Mouse (Mus musculus) lung, adult 2 months (tissue): ENCODE measurements around the gene Acaa1a. TPM values are rescaled to one million over a fixed set of nuclear protein-coding genes. Genes with fewer than 3 reads are reported as not detected.
"Not testable (repeated sequence)": the region's sequence is repeated elsewhere in the genome, so short reads cannot be mapped to it uniquely, and the experiment has no call there.

Source experiments
- DNase-seq: peaks from one replicate; pipeline ENCODE4 v3.0.0; 2022
- H3K4me1 ChIP-seq: fragments of 200-500 bp; 2 replicates; pipeline ENCODE4 v1.6.1; 2011; ENCODE audit warnings: low read length; ENCODE audit not compliant: control insufficient read depth, insufficient read depth
- H3K4me3 ChIP-seq: fragments of 200-500 bp; replicated peaks from 2 replicates; pipeline ENCODE3; 2011; ENCODE audit warnings: low read depth, mild to moderate bottlenecking, control low read depth, low read length; ENCODE audit errors: extremely low read depth
- CTCF ChIP-seq: fragments of 200-500 bp; IDR thresholded peaks from 2 replicates; pipeline ENCODE4 v1.5.1; 2011; ENCODE audit warnings: mild to moderate bottlenecking, low read length, control low read depth; ENCODE audit not compliant: insufficient read depth
- POLR2A ChIP-seq: fragments of 200-500 bp; IDR thresholded peaks from 2 replicates; pipeline ENCODE4 v1.6.1; 2011; ENCODE audit warnings: low read depth, mild to moderate bottlenecking, control low read depth, low read length, borderline replicate concordance; ENCODE audit errors: extremely low read depth
- WGBS: fragments of 180-500 bp; shearing (Covaris S2); methylation state at CpG from one replicate; pipeline ENCODE4 v1.1.7; 2018; 5-methylcytosine and 5-hydroxymethylcytosine counted together
- polyA plus RNA-seq: library from polyadenylated mRNA; depleted of rRNA; stranded (reverse); fragments of >200 nt; gene quantifications from 2 replicates; pipeline ENCODE4 v1.2.3, GENCODE M21; 2012

The Acaa1a gene
- polyA plus RNA-seq, 1 experiment: 216 TPM

DNA sequence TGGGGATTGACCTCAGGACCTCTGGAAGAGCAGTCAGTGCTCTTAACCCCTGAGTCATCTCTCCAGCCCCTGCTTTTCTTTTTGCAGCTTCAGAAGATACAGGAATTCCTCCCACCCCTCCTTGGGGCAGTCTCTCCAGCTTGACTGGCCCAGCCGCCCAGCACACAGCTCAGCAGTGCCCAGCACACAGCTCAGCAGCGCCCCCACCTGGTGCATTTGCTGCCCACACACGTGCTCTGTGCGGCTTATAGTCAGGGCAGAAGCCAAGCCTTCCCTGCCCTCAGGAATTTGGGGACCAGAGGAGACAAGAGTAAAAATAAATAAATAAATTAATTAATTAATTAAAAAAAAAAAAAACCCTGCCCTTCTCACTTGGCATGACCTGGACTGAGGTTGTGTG, 12.6 kb downstream of the Acaa1a start:
- peak; percentile 81 for TF ChIP-seq CTCF
- TF ChIP-seq POLR2A: no peak
- Histone ChIP-seq H3K4me1 (no peaks in the 10 kb centered on the region), H3K4me3 (no peak overlapping the region)
- DNase-seq: peak; percentile 83
- 15% methylated on average over 4 of the region's 4 CpGs for WGBS

DNA sequence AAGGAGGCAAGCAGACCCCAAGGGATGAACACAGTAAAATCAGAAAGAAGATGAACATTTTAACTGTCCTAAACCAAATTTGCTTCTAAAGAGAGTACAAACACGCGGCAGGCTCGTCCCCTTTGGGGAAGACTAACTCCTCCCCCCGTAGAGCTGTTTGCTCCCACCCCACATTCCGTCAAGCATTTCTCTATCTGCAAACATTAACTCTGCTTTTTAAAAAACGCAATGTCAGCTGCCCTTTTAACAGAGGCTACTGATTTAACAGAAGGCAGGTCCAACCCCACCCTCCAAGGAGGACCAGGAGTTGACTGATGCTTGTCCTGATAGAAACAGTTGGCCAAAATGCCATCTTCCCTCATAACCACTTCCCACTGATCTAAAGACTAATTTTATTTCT, 14.4 kb downstream of the Acaa1a start:
- no peak for TF ChIP-seq POLR2A
- no peak for TF ChIP-seq CTCF
- H3K4me3 ChIP-seq: no peak overlapping the region
- DNase-seq: no peak
- 63% methylated on average over 6 of the region's 6 CpGs for WGBS
- no peaks in the 10 kb centered on the region; the same call in 1 of the 2 replicates for H3K4me1 ChIP-seq

DNA sequence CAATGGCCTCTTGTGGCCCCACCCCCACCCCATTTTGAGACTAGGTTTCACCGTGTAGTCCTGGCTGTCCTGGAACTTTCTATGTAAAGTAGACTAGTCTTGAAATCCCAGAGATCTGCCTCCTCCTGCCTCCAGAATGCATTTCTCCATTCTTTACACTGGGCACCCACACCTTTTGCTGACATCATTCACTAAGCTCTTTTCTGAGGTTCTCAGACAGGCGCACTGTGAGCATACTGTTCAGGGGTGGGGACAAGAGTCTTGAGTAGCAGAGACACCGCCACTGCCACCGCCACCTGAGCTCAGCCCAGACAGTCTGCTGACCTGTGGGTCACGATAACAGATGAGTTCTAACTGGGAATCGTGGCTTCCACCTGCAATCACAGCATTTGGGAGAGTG, 16.5 kb downstream of the Acaa1a start:
- TF ChIP-seq CTCF (no peak), POLR2A (no peak)
- WGBS: 64% methylated on average over 6 of the region's 6 CpGs
- Histone ChIP-seq H3K4me3 (no peak overlapping the region), H3K4me1 (no peaks in the 10 kb centered on the region; the same call in 1 of the 2 replicates)
- DNase-seq: no peak

DNA sequence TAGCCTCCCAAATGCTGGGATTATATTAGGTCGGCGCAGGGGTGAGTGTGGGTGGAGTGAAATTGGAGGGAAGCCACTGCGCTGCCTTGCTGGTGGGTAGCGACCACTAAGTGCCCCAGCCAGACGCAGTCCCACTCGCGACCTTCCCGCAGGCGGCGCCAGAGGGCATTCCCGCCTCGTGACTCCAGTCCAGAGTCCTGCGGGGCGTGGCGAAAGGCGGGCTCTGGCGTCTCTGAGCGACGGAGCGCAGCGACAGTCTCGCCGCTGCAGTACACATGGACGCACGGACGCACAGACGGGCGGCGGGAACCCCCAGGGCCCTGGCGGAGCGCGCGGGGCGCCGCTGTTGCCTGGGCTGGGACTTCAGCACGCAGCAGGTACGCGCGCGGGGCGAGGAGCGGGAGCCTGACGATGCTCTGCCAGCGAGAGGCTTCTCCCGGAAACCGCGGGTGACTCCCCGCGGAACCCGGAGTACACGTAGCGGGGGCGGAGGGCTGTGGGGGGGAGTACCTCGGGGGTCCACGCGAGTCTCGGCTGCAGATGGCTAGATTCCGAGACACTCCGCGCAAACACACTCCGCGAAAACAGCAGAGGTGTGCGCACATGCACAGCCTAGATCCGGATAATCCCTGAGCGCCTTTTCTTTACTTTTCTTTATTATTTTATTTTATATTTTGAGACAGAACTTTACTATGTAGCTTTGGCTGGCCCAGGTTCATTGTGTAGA, 18.0 kb downstream of the Acaa1a start, which contains the start of gene Xylb:
TSS of gene Xylb (plus strand) at position 51 of the 727 bp plus-strand sequence.
- TF ChIP-seq POLR2A (peak; percentile 39; the same call in 1 of the 2 replicates), CTCF (peak; percentile 78)
- WGBS: 2% methylated on average over 65 of the region's 65 CpGs
- H3K4me3 ChIP-seq: peak within 1 kb of the TSS; percentile 68
- no peaks in the 10 kb centered on the region; the same call in 1 of the 2 replicates for H3K4me1 ChIP-seq
- DNase-seq: peak; percentile 93

DNA sequence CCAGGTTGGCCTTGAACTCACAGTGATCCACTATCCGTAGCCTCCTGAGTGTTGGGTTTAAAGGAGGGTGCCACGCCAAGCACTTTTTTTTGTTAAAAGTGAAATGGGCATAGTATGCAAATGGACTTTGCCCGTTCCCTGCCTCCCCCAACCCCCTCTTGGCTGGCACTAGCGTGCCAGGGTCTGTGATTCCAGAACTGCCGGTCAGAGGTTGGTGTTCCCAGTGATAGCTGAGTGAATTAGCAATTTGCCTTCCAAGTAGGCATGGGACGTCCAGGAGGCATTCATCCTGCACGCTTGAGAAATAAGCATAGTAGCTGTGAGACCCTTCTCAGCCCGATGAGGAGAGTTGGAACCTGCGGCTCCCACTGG, 18.6 kb downstream of the Acaa1a start:
- DNase-seq: no peak
- WGBS: 34% methylated on average over 9 of the region's 9 CpGs
- H3K4me3 ChIP-seq: no peak overlapping the region
- no peak for TF ChIP-seq CTCF
- no peak for TF ChIP-seq POLR2A
- no peaks in the 10 kb centered on the region; the same call in 1 of the 2 replicates for H3K4me1 ChIP-seq

DNA sequence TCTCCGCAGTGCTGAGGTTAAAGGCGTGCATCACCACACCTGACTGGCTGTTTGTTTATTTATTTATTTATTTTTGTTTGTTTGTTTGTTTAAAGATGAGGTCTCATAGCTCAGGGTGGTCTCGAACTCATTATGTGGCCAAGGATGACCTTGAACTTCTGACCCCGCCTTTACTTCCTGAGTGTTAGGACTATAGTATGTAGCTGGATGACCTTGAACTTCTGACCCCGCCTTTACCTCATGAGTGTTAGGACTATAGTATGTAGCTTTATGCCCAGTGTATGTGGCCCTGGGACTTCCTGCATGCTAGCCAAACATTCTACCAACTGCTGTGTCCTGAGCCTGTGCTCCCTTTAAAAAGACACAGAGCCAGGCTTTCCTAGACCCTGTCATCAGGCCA, 21.9 kb downstream of the Acaa1a start:
- TF ChIP-seq POLR2A (no peak), CTCF (no peak)
- 90% methylated on average over 5 of the region's 5 CpGs for WGBS
- no peaks in the 10 kb centered on the region; the same call in 1 of the 2 replicates for H3K4me1 ChIP-seq
- no peak overlapping the region for H3K4me3 ChIP-seq
- DNase-seq: no peak

DNA sequence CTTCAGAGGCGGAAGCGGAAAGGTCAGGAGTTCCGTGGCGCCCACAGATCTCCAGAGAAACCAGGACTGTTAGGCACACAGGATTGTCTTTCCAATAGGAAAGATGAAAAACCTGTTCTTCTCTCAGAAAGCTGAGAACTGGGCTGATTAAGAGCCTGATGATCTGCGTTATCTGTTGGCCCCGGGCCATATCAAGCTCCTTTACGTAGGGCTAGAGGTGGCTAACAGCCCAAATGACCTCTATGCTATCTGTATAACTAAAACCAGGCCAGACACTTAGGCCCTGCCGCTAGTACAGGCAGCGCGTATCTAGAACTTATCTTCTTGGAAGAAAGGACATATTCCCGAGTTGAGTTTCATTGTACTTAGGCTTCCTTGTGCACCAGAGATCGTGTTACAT, 23.8 kb downstream of the Acaa1a start:
- no peak overlapping the region for H3K4me3 ChIP-seq
- no peaks in the 10 kb centered on the region for H3K4me1 ChIP-seq
- TF ChIP-seq POLR2A (no peak), CTCF (no peak)
- WGBS: 76% methylated on average over 12 of the region's 12 CpGs
- no peak for DNase-seq

DNA sequence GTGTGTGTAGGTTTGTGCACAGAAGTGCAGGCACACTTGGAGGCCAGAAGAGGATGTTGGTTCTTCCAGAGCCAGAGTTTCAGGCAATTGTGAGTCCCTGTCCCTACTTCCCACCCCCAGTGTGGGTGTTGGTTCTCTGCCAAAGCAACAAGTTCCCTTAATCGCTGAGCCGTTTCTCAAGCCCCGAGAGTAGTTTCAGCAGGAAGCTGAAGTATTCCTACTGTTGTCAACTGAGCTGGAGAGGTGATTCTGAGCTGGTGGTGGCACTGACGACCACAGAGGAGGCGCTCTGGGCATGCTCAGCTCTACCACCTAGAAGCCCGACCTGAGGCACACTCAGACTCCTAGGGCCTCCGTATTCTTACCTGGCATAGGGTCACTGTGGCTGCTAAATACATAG, 25.8 kb downstream of the Acaa1a start, which contains the start of gene Slc22a14:
TSS of gene Slc22a14 (minus strand) at position 270 of the 400 bp plus-strand sequence.
- TF ChIP-seq POLR2A (no peak), CTCF (no peak)
- no peak within 1 kb of the TSS for H3K4me3 ChIP-seq
- H3K4me1 ChIP-seq: no peaks in the 10 kb centered on the region
- WGBS: 36% methylated on average over 7 of the region's 7 CpGs
- no peak for DNase-seq

DNA sequence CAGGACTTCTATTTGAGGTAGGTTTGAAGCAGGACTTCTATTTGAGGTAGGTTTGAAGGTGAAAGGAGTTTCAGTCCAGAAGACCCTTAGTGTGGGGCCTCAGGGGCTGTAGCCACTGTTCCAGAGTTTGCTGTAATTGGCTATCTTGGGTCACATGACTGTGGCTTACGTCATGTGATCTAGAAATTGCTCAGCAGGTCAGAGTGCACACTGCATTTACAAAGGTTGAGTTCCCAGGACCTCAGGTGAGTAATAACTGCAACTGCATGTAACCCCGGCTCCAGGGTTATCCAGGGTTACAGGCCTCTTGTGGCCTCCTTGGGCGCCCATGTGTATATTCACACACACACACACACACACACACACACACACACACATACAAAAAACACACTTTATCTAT, 28.9 kb downstream of the Acaa1a start:
- Histone ChIP-seq H3K4me1 (no peaks in the 10 kb centered on the region), H3K4me3 (no peak overlapping the region)
- TF ChIP-seq POLR2A (no peak), CTCF (no peak)
- WGBS: 94% methylated on average over 3 of the region's 3 CpGs
- DNase-seq: no peak

DNA sequence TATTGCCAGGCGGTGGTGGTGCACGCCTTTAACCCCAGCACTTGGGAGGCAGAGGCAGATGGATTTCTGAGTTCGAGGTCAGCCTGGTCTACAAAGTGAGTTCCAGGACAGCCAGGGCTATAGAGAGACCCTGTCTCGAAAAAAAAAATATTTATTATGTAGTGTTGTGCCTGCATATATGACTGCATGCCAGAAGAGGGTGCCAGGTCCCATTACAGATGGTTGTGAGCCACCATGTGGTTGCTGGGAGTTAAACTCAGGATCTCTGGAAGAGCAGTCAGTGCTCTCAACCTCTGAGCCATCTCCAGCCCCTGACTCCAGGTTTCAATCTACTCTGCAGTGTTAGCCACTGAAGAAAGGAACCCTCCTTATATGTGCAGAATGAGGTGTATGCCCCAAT, 31.3 kb downstream of the Acaa1a start:
- H3K4me3 ChIP-seq, DNase-seq, H3K4me1 ChIP-seq: not testable (repeated sequence)
- 86% methylated on average over 4 of the region's 4 CpGs for WGBS

DNA sequence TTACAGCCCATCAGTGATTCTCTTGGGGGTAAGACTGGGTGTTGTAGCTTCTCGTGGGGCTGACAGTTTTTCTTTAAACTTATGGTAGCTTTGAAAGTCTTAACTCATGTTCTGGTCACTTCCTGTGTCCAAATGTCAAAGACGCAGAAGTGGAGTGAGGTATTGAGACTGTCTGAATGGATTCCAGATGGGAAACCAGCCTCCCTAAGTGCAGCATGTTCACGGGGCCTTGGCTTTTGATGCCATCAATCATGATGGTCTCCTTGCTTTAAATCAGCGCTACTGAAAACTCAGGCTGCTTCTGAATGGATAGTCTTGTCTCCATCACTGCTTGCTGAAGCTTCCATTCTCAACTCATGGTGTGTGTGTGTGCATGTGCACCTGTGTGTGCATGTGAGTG, 31.8 kb downstream of the Acaa1a start:
- DNase-seq: no peak
- no peak overlapping the region for H3K4me3 ChIP-seq
- no peaks in the 10 kb centered on the region for H3K4me1 ChIP-seq
- TF ChIP-seq CTCF (no peak), POLR2A (no peak)
- WGBS: 72% methylated on average over 4 of the region's 4 CpGs
